Mouse (Mus musculus) forebrain, embryonic 14.5 days (tissue): ENCODE results near the gene Yipf3. TPM values are rescaled to one million over a fixed set of nuclear protein-coding genes. Genes with fewer than 3 reads are reported as not detected.

Experiments
- ATAC-seq: fragments of 200-750 bp; cut with Nextera tagmentation; 2 replicates; pipeline ENCODE4 v1.8.0; 2017; ENCODE audit warnings: mild to moderate bottlenecking, moderate library complexity
- DNase-seq: peaks from one replicate; pipeline ENCODE4 v3.0.0-alpha.2; 2015; ENCODE audit warnings: low spot score
- H3K27ac ChIP-seq: fragments of 300-500 bp; sonication (generic); 2 replicates; pipeline ENCODE4 v1.5.1; 2014; ENCODE audit warnings: low read depth, mild to moderate bottlenecking, control low read depth, low read length, moderate library complexity
- H3K27me3 ChIP-seq: fragments of 300-500 bp; sonication (generic); replicated peaks from 2 replicates; pipeline ENCODE4 v1.6.1; 2014; ENCODE audit warnings: low read length, control low read depth, mixed read lengths; ENCODE audit not compliant: control insufficient read depth, insufficient read depth
- H3K36me3 ChIP-seq: fragments of 300-500 bp; sonication (generic); 2 replicates; pipeline ENCODE4 v1.6.1; 2014; ENCODE audit warnings: low read length, control low read depth; ENCODE audit not compliant: control insufficient read depth, insufficient read depth
- H3K4me1 ChIP-seq: fragments of 300-500 bp; sonication (generic); 2 replicates; pipeline ENCODE4 v1.6.1; 2014; ENCODE audit warnings: antibody characterized with exemption, low read length, control low read depth; ENCODE audit not compliant: control insufficient read depth, insufficient read depth
- H3K4me2 ChIP-seq: fragments of 300-500 bp; sonication (generic); 2 replicates; pipeline ENCODE4 v1.6.1; 2014; ENCODE audit warnings: mild to moderate bottlenecking, control low read depth, low read length
- H3K4me3 ChIP-seq: fragments of 300-500 bp; sonication (generic); 2 replicates; pipeline ENCODE4 v1.5.1; 2014; ENCODE audit warnings: low read depth, low read length, control low read depth
- H3K9ac ChIP-seq: fragments of 300-500 bp; sonication (generic); 2 replicates; pipeline ENCODE4 v1.6.1; 2014; ENCODE audit warnings: mild to moderate bottlenecking, low read length, control low read depth, moderate library complexity
- H3K9me3 ChIP-seq: fragments of 300-500 bp; sonication (generic); replicated peaks from 2 replicates; pipeline ENCODE4 v1.6.1; 2016; ENCODE audit warnings: low read length, control low read depth, mixed read lengths; ENCODE audit not compliant: control insufficient read depth
- WGBS: fragments of 180-500 bp; shearing (Covaris S2); extraction: QIAGEN DNeasy Blood & Tissue Kit; methylation state at CpG from one replicate; pipeline ENCODE4 v1.1.7; 2014; 5-methylcytosine and 5-hydroxymethylcytosine counted together
- polyA plus RNA-seq: library from polyadenylated mRNA; unstranded; fragments of >200 nt; fragmentation: Nextera tagmentation; extraction: Ambion mirVana; gene quantifications from 2 replicates; pipeline ENCODE4 v1.2.1, GENCODE M21; 2014

Gene Yipf3
- polyA plus RNA-seq, 1 experiment from 2014 or later = 97.5 TPM

- 84% methylated on average over 6 of the region's 6 CpGs for WGBS
- no peak for DNase-seq
- Histone ChIP-seq H3K9ac (no peak overlapping the region), H3K4me2 (no peak overlapping the region), H3K9me3 (no peaks in the 10 kb centered on the region), H3K27ac (no peak overlapping the region), H3K27me3 (no peaks in the 10 kb centered on the region), H3K36me3 (peaks cover 56% of the 10 kb centered on the region), H3K4me3 (no peak overlapping the region), H3K4me1 (no peaks in the 10 kb centered on the region)
- no peak for ATAC-seq
These were observed 26.6 kb downstream of the Yipf3 start for GRCm38 (mm10) chr17:46274465-46274864.

GRCm38 (mm10) chr17:46275034-46275433 is 27.2 kb downstream of the Yipf3 start:
- no peak overlapping the region for H3K9ac ChIP-seq
- WGBS = 92% methylated on average over 6 of the region's 6 CpGs
- H3K9me3 ChIP-seq = no peaks in the 10 kb centered on the region
- no peaks in the 10 kb centered on the region for H3K4me1 ChIP-seq
- H3K4me2 ChIP-seq = no peak overlapping the region
- H3K4me3 ChIP-seq = no peak overlapping the region
- H3K27ac ChIP-seq = no peak overlapping the region
- H3K27me3 ChIP-seq = no peaks in the 10 kb centered on the region
- no peak for ATAC-seq
- no peak for DNase-seq
- H3K36me3 ChIP-seq = peaks cover 56% of the 10 kb centered on the region

- DNase-seq = no peak
- 92% methylated on average over 10 of the region's 10 CpGs for WGBS
- Histone ChIP-seq H3K36me3 (peaks cover 55% of the 10 kb centered on the region), H3K27me3 (no peaks in the 10 kb centered on the region), H3K27ac (no peak overlapping the region), H3K9me3 (no peaks in the 10 kb centered on the region), H3K4me1 (no peaks in the 10 kb centered on the region), H3K4me2 (no peak overlapping the region), H3K9ac (no peak overlapping the region), H3K4me3 (no peak overlapping the region)
- no peak for ATAC-seq
These were observed 27.6 kb downstream of the Yipf3 start for GRCm38 (mm10) chr17:46275506-46275905.

- Histone ChIP-seq H3K4me1 (peaks cover 10% of the 10 kb centered on the region), H3K4me2 (no peak overlapping the region), H3K4me3 (no peak overlapping the region), H3K27me3 (no peaks in the 10 kb centered on the region), H3K9me3 (no peaks in the 10 kb centered on the region), H3K9ac (0 out of 2 replicates have a peak overlapping the region, but pooled peaks have one; percentile 13), H3K36me3 (peaks cover 38% of the 10 kb centered on the region), H3K27ac (no peak overlapping the region)
- ATAC-seq (no peak), DNase-seq (no peak)
- 87% methylated on average over 4 of the region's 4 CpGs for WGBS
These were observed 29.7 kb downstream of the Yipf3 start for GRCm38 (mm10) chr17:46277586-46277985.

GRCm38 (mm10) chr17:46278011-46278765 is 30.3 kb downstream of the Yipf3 start:
- Histone ChIP-seq H3K27me3 (no peaks in the 10 kb centered on the region), H3K4me3 (no peak overlapping the region), H3K9ac (no peak overlapping the region), H3K27ac (no peak overlapping the region), H3K4me1 (peaks cover 12% of the 10 kb centered on the region), H3K36me3 (peaks cover 38% of the 10 kb centered on the region), H3K4me2 (no peak overlapping the region), H3K9me3 (no peaks in the 10 kb centered on the region)
- DNase-seq = no peak
- no peak for ATAC-seq
- 91% methylated on average over 12 of the region's 12 CpGs for WGBS

- peak within 1 kb of the TSS; percentile 59 for H3K4me3 ChIP-seq
- peak within 1 kb of the TSS; percentile 80 for H3K9ac ChIP-seq
- DNase-seq = peak; percentile 94
- H3K36me3 ChIP-seq = peaks cover 15% of the 10 kb centered on the region; the same call in 1 of the 2 replicates
- H3K4me1 ChIP-seq = peaks cover 13% of the 10 kb centered on the region
- H3K27ac ChIP-seq = peak within 1 kb of the TSS; percentile 35; the same call in 1 of the 2 replicates
- H3K9me3 ChIP-seq = no peaks in the 10 kb centered on the region
- no peaks in the 10 kb centered on the region for H3K27me3 ChIP-seq
- peak within 1 kb of the TSS; percentile 72 for H3K4me2 ChIP-seq
- ATAC-seq = peak; percentile 99
- WGBS = 0% methylated on average over 37 of the region's 37 CpGs
These were observed 34.7 kb downstream of the Yipf3 start, which contains the start of gene Tjap1 for GRCm38 (mm10) chr17:46282483-46283123. Gene Tjap1, minus strand, starts transcription at chr17:46283026.

- Histone ChIP-seq H3K4me1 (peaks cover 13% of the 10 kb centered on the region), H3K9me3 (no peaks in the 10 kb centered on the region), H3K36me3 (peaks cover 12% of the 10 kb centered on the region; the same call in 1 of the 2 replicates), H3K4me3 (peak overlapping the region; percentile 59), H3K9ac (peak overlapping the region; percentile 80), H3K27me3 (no peaks in the 10 kb centered on the region), H3K4me2 (peak overlapping the region; percentile 72), H3K27ac (no peak overlapping the region)
- WGBS = 24% methylated on average over 9 of the region's 9 CpGs
- DNase-seq (no peak), ATAC-seq (peak; percentile 73; the same call in 1 of the 2 replicates)
These were observed 35.3 kb downstream of the Yipf3 start for GRCm38 (mm10) chr17:46283140-46283539.

- Histone ChIP-seq H3K9me3 (no peaks in the 10 kb centered on the region), H3K4me1 (peaks cover 13% of the 10 kb centered on the region), H3K27ac (no peak overlapping the region), H3K36me3 (peaks cover 4% of the 10 kb centered on the region; the same call in 1 of the 2 replicates), H3K9ac (no peak overlapping the region), H3K27me3 (no peaks in the 10 kb centered on the region), H3K4me3 (no peak overlapping the region), H3K4me2 (no peak overlapping the region)
- DNase-seq (no peak), ATAC-seq (no peak)
- WGBS = 80% methylated on average over 8 of the region's 8 CpGs
These were observed 36.0 kb downstream of the Yipf3 start for GRCm38 (mm10) chr17:46283911-46284310.

GRCm38 (mm10) chr17:46284653-46285052 is 36.8 kb downstream of the Yipf3 start:
- no peak overlapping the region for H3K9ac ChIP-seq
- 67% methylated on average over 7 of the region's 7 CpGs for WGBS
- H3K9me3 ChIP-seq = no peaks in the 10 kb centered on the region
- no peak overlapping the region for H3K4me2 ChIP-seq
- DNase-seq = no peak
- no peak for ATAC-seq
- H3K27me3 ChIP-seq = no peaks in the 10 kb centered on the region
- no peaks in the 10 kb centered on the region for H3K36me3 ChIP-seq
- H3K27ac ChIP-seq = no peak overlapping the region
- H3K4me3 ChIP-seq = no peak overlapping the region
- peaks cover 13% of the 10 kb centered on the region for H3K4me1 ChIP-seq
